ENCODE assay signal across 19 mouse cellular contexts in the genomic region with DNA sequence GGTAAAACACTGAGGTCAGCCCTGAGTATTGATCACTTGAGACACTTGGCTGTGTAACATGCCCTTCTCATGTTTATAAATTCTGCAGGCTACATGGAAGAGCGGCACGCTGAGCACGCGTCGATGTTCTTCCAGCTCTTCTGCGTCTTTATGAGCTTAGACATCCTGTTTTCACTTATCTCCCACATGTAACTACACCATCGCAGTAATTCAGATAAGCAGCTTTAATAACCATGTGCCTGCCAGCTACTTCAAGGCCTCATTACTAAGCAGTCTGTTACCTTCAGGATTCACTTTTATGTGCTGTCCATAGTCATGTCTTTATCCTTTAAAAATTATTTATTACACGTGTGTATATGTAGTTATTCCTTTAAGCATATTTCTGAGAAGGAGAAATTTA. TPM values are rescaled to one million over a fixed set of nuclear protein-coding genes. Genes with fewer than 3 reads are reported as not detected.
A peak's percentile ranks its signal among the peaks of the same experiment; 100 is the strongest.
DNase-seq lines count a peak whose midpoint lies in the region; ATAC-seq and TF ChIP-seq lines count a peak whose summit lies in the region.
"Had no signal": no experiment of that assay in that cellular context is flagged by ENCODE, and none has a peak within 500 bp of the region (broad histone marks: within the 10 kb centered on the region; RNA-seq: fewer than 3 reads in every experiment).

No protein-coding gene starts in this region.

- TF ChIP-seq CTCF in G1E (IDR thresholded peaks at IDR 0.05; ENCODE audit: low read depth, low read length) = no peak

- H3K4me1 ChIP-seq in G1E (ENCODE audit: insufficient read depth, low read depth, low read length) = peaks cover 34% of the 10 kb centered on the region
- peaks cover 10% of the 10 kb centered on the region for H3K4me1 ChIP-seq in liver, embryonic 11.5 days (replicated peaks; ENCODE audit: control insufficient read depth, insufficient read depth, low read length)
- peaks cover 18% of the 10 kb centered on the region for H3K4me1 ChIP-seq in liver, embryonic 15.5 days (replicated peaks)
- H3K4me1 ChIP-seq: embryonic facial prominence, embryonic 12.5 days; forebrain, embryonic 15.5 days; heart, embryonic 10.5 days; heart, embryonic 15.5 days had no signal

- H3K4me3 ChIP-seq in G1E (ENCODE audit: low read depth, low read length) = no peak overlapping the region
- no peak overlapping the region for H3K4me3 ChIP-seq in liver, embryonic 11.5 days (ENCODE audit: low read depth, low read length)
- no peak overlapping the region for H3K4me3 ChIP-seq in liver, embryonic 15.5 days (replicated peaks)
- H3K4me3 ChIP-seq: embryonic facial prominence, embryonic 12.5 days; forebrain, embryonic 15.5 days; heart, embryonic 10.5 days; heart, embryonic 15.5 days had no signal

- WGBS in liver, embryonic 11.5 days = 87% methylated on average over 8 of the region's 8 CpGs
- WGBS in liver, embryonic 15.5 days (ENCODE audit: insufficient replicate concordance) = 68% methylated on average over 8 of the region's 8 CpGs

- no peaks in the 10 kb centered on the region for H3K9me3 ChIP-seq in G1E (replicated peaks)
- H3K9me3 ChIP-seq in liver, embryonic 11.5 days (ENCODE audit: control insufficient read depth, low read length) = no peaks in the 10 kb centered on the region
- no peaks in the 10 kb centered on the region for H3K9me3 ChIP-seq in liver, embryonic 15.5 days (replicated peaks)
- H3K9me3 ChIP-seq: embryonic facial prominence, embryonic 12.5 days; forebrain, embryonic 15.5 days; heart, embryonic 10.5 days; heart, embryonic 15.5 days had no signal

- ATAC-seq in G1E (ENCODE audit: extremely low read depth, insufficient number of reproducible peaks, low FRiP score, poor library complexity, severe bottlenecking) = peak; percentile 81
- 0 out of 2 replicates have a peak, but pooled peaks have one; percentile 47 for ATAC-seq in liver, embryonic 11.5 days (replicated peaks; ENCODE audit: low FRiP score)
- 0 out of 2 replicates have a peak, but pooled peaks have one; percentile 5 for ATAC-seq in liver, embryonic 15.5 days (ENCODE audit: insufficient read depth)
- ATAC-seq in megakaryocyte-erythroid progenitor cell, adult 5-6 weeks (replicated peaks; ENCODE audit: low FRiP score, low TSS enrichment, poor library complexity, severe bottlenecking) = peak; percentile 78
- ATAC-seq in cerebellum, adult (ENCODE audit: insufficient number of reproducible peaks, low FRiP score, low TSS enrichment) = no peak
- ATAC-seq: forebrain, embryonic 15.5 days had no signal

- H3K4me2 ChIP-seq in liver, embryonic 11.5 days = no peak overlapping the region
- H3K4me2 ChIP-seq in liver, embryonic 15.5 days = no peak overlapping the region
- H3K4me2 ChIP-seq: embryonic facial prominence, embryonic 12.5 days; forebrain, embryonic 15.5 days; heart, embryonic 15.5 days; hindbrain, embryonic 14.5 days had no signal

- H3K27ac ChIP-seq in liver, embryonic 11.5 days (ENCODE audit: low read depth, low read length) = no peak overlapping the region
- no peak overlapping the region for H3K27ac ChIP-seq in liver, embryonic 15.5 days (replicated peaks)
- H3K27ac ChIP-seq: embryonic facial prominence, embryonic 12.5 days; forebrain, embryonic 15.5 days; heart, embryonic 10.5 days; heart, embryonic 15.5 days; hindbrain, embryonic 14.5 days had no signal

- DNase-seq in G1E (ENCODE audit: low spot score) = peak; percentile 27
- no peak for DNase-seq in liver, embryonic 11.5 days (ENCODE audit: low spot score)
- DNase-seq in ovary, postnatal 14 days (ENCODE audit: low spot score) = no peak
- DNase-seq in spleen, postnatal 4 days (ENCODE audit: low spot score in 2 of 2) = no peak
- DNase-seq: adrenal gland, postnatal 10 days; cerebellum, adult 11-12 months; cerebellum, adult 9-10 months; cerebellum, postnatal 25 days; heart, adult 18-20 months; heart, postnatal 14 days had no signal

- peaks cover 45% of the 10 kb centered on the region for H3K36me3 ChIP-seq in G1E (replicated peaks)
- H3K36me3 ChIP-seq in liver, embryonic 11.5 days (ENCODE audit: control insufficient read depth, insufficient read depth, low read length) = peaks cover 11% of the 10 kb centered on the region
- peaks cover 43% of the 10 kb centered on the region for H3K36me3 ChIP-seq in liver, embryonic 15.5 days (replicated peaks)

- H3K27me3 ChIP-seq in G1E (ENCODE audit: insufficient read depth, low read length) = no peaks in the 10 kb centered on the region
- no peaks in the 10 kb centered on the region for H3K27me3 ChIP-seq in liver, embryonic 11.5 days (replicated peaks; ENCODE audit: control insufficient read depth, insufficient read depth, low read length)
- H3K27me3 ChIP-seq in liver, embryonic 15.5 days = no peaks in the 10 kb centered on the region
- H3K27me3 ChIP-seq: CH12.LX; embryonic facial prominence, embryonic 12.5 days; forebrain, embryonic 15.5 days; heart, embryonic 15.5 days had no signal

- H3K9ac ChIP-seq in liver, embryonic 11.5 days (ENCODE audit: low read depth, low read length) = no peak overlapping the region
- H3K9ac ChIP-seq in liver, embryonic 15.5 days = no peak overlapping the region
- H3K9ac ChIP-seq: embryonic facial prominence, embryonic 12.5 days; forebrain, embryonic 15.5 days; heart, embryonic 15.5 days; hindbrain, embryonic 14.5 days had no signal

RNA-seq across cellular contexts. Expression of a gene that starts 9.5 kb away (rescaled TPM):
- 73.9 and 74.8 TPM in 2 replicates for total RNA-seq in G1E (2014; fragmentation: Nextera tagmentation)
- total RNA-seq in G1E (2017) = 39.4 and 41.1 TPM in 2 replicates
- polyA plus RNA-seq in G1E (2012) = 22.7 and 24.2 TPM in 2 replicates
- 14.8 and 15.0 TPM in 2 replicates for polyA plus RNA-seq in liver, embryonic 11.5 days (2014; fragmentation: Nextera tagmentation; extraction: Ambion mirVana)
- 8.9 and 9.0 TPM in 2 replicates for polyA plus RNA-seq in liver, embryonic 15.5 days (2015; fragmentation: Nextera tagmentation; extraction: Ambion mirVana)
- total RNA-seq in megakaryocyte-erythroid progenitor cell, adult 5-6 weeks (2014; fragmentation: Nextera tagmentation) = 26.1 and 35.9 TPM in 2 replicates
- total RNA-seq in megakaryocyte-erythroid progenitor cell, adult 5-6 weeks (2017) = 18.3 and 28.4 TPM in 2 replicates

RNA-seq across cellular contexts. Expression of a gene that starts 36.0 kb away (rescaled TPM):
- total RNA-seq in G1E (2014; fragmentation: Nextera tagmentation) (3.5 and 6.8 TPM in 2 replicates), G1E (2017) (3.5 and 4.7 TPM in 2 replicates)
- 1.1 and 1.6 TPM in 2 replicates for polyA plus RNA-seq in G1E (2012)
- polyA plus RNA-seq in liver, embryonic 11.5 days (2014; fragmentation: Nextera tagmentation; extraction: Ambion mirVana) = 10.6 and 15.5 TPM in 2 replicates
- polyA plus RNA-seq in liver, embryonic 15.5 days (2015; fragmentation: Nextera tagmentation; extraction: Ambion mirVana) = 8.0 and 8.1 TPM in 2 replicates
- total RNA-seq in megakaryocyte-erythroid progenitor cell, adult 5-6 weeks (2014; fragmentation: Nextera tagmentation) = 3.8 and 8.5 TPM in 2 replicates
- 2.8 and 5.7 TPM in 2 replicates for total RNA-seq in megakaryocyte-erythroid progenitor cell, adult 5-6 weeks (2017)
